8 mouse cellular contexts compared by ENCODE assay signal in genomic region chr9:69502504-69502903, GRCm38 (mm10). TPM values are rescaled to one million over a fixed set of nuclear protein-coding genes. Genes with fewer than 3 reads are reported as not detected.
A peak's percentile ranks its signal among the peaks of the same experiment; 100 is the strongest.
DNase-seq lines count a peak whose midpoint lies in the region; ATAC-seq and TF ChIP-seq lines count a peak whose summit lies in the region.

No protein-coding gene starts in this region.

- H3K9me3 ChIP-seq in kidney, embryonic 16.5 days (ENCODE audit: low read length), result no peaks in the 10 kb centered on the region

- 27% methylated on average over 6 of the region's 6 CpGs for WGBS in kidney, adult 2 months
- WGBS in kidney, embryonic 16.5 days, result 28% methylated on average over 6 of the region's 6 CpGs
- 34% methylated on average over 6 of the region's 6 CpGs for WGBS in liver, adult 2 months

- no peaks in the 10 kb centered on the region for H3K4me1 ChIP-seq in kidney, adult 2 months (ENCODE audit: control insufficient read depth, insufficient read depth, low read length)
- H3K4me1 ChIP-seq in kidney, embryonic 16.5 days (ENCODE audit: insufficient read depth, low read length), result no peaks in the 10 kb centered on the region
- H3K4me1 ChIP-seq in liver, adult 2 months (ENCODE audit: control insufficient read depth, insufficient read depth, low read length), result no peaks in the 10 kb centered on the region

- no peak overlapping the region for H3K9ac ChIP-seq in kidney, embryonic 16.5 days (replicated peaks; ENCODE audit: low read length)
- no peak overlapping the region for H3K9ac ChIP-seq in liver, adult 2 months (ENCODE audit: low read depth, low read length)

- H3K79me2 ChIP-seq in liver, adult 2 months (ENCODE audit: control insufficient read depth, insufficient read depth, low read length), result no peaks in the 10 kb centered on the region

- no peak overlapping the region for H3K27ac ChIP-seq in kidney, adult 2 months (ENCODE audit: insufficient read depth, low read depth, low read length)
- no peak overlapping the region for H3K27ac ChIP-seq in kidney, embryonic 16.5 days (ENCODE audit: low read length)
- no peak overlapping the region for H3K27ac ChIP-seq in liver, adult 2 months (replicated peaks; ENCODE audit: insufficient read depth, low read depth, low read length)

- no peak overlapping the region for H3K4me2 ChIP-seq in kidney, embryonic 16.5 days (replicated peaks; ENCODE audit: low read depth, low read length)

- H3K36me3 ChIP-seq in kidney, adult 2 months (ENCODE audit: control insufficient read depth, insufficient read depth, low read length), result no peaks in the 10 kb centered on the region
- H3K36me3 ChIP-seq in kidney, embryonic 16.5 days (ENCODE audit: insufficient read depth, low read length), result no peaks in the 10 kb centered on the region
- no peaks in the 10 kb centered on the region for H3K36me3 ChIP-seq in liver, adult 2 months (ENCODE audit: control insufficient read depth, insufficient read depth, low read length)

- H3K27me3 ChIP-seq in kidney, adult 2 months (replicated peaks; ENCODE audit: control insufficient read depth, insufficient read depth, low read length), result no peaks in the 10 kb centered on the region
- peaks cover 14% of the 10 kb centered on the region for H3K27me3 ChIP-seq in kidney, embryonic 16.5 days (ENCODE audit: insufficient read depth, low read length)
- peaks cover 2% of the 10 kb centered on the region; the same call in 1 of the 2 replicates for H3K27me3 ChIP-seq in liver, adult 2 months (ENCODE audit: control insufficient read depth, insufficient read depth, low read length)

- no peak for TF ChIP-seq POLR2A in kidney, adult 2 months (IDR thresholded peaks at IDR 0.05; ENCODE audit: low read depth, low read length)
- TF ChIP-seq POLR2A in liver, adult 2 months (IDR thresholded peaks at IDR 0.05; ENCODE audit: extremely low read depth, insufficient read depth, low read length), result no peak

- peak; percentile 57 for DNase-seq in kidney, adult 2 months
- DNase-seq in adrenal gland, adult 2 months, result peak; percentile 56
- peak; percentile 87 for DNase-seq in embryo, embryonic 10.5 days (ENCODE audit: low spot score)
- peak; percentile 76 for DNase-seq in induced T-regulatory cell, adult 2 months (ENCODE audit: low read depth)
- peak; percentile 30 for DNase-seq in liver, adult 2 months (ENCODE audit: extremely low read depth, low read depth, low spot score)
- DNase-seq in right cerebral cortex, adult 18-20 months, result peak; percentile 59
- peak; percentile 56 to 59 for DNase-seq in urinary bladder, postnatal 36 days (ENCODE audit: low spot score in 2 of 2)

- no peak for ATAC-seq in kidney, embryonic 16.5 days (ENCODE audit: low FRiP score, low TSS enrichment)

- TF ChIP-seq CTCF in kidney, adult 2 months (conservative IDR thresholded peaks at IDR 0.05; ENCODE audit: insufficient read depth, insufficient read length, low read depth, low read length), result peak; percentile 76
- TF ChIP-seq CTCF in liver, adult 2 months (IDR thresholded peaks at IDR 0.05; ENCODE audit: low read depth, low read length), result peak; percentile 75

- H3K4me3 ChIP-seq in kidney, adult 2 months (ENCODE audit: insufficient read depth, low read depth, low read length), result no peak overlapping the region
- no peak overlapping the region for H3K4me3 ChIP-seq in kidney, embryonic 16.5 days (ENCODE audit: low read length)
- no peak overlapping the region for H3K4me3 ChIP-seq in liver, adult 2 months (ENCODE audit: insufficient read depth, low read depth, low read length)

RNA-seq across cellular contexts. Expression of gene Anxa2, which starts 49.1 kb away (rescaled TPM):
- polyA plus RNA-seq in kidney, adult 2 months (2012; rRNA removed), result 122 and 131 TPM in 2 replicates
- polyA plus RNA-seq in kidney, embryonic 16.5 days (2015; fragmentation: Nextera tagmentation; extraction: Ambion mirVana), result 669 and 753 TPM in 2 replicates
- 100 to 1,000 TPM; 349 to 528 TPM for total RNA-seq in adrenal gland, adult 2 months (2021)
- polyA plus RNA-seq in adrenal gland, adult 2 months (2012; rRNA removed), result 194 and 230 TPM in 2 replicates
- 14.0 and 16.1 TPM in 2 replicates for total RNA-seq in liver, adult 2 months (2014; rRNA removed)
- 13.0 and 13.5 TPM in 2 replicates for polyA plus RNA-seq in liver, adult 2 months (2012; rRNA removed)

Comparison
In these comparisons a context has a peak if more than half of its experiments do, and no peak if none do; other contexts are left out.
1. DNase-seq: peak in every context shown above with its lines; median percentile 87 in embryo, embryonic 10.5 days; 76 in induced T-regulatory cell, adult 2 months; 59 in right cerebral cortex, adult 18-20 months; 58 in urinary bladder, postnatal 36 days; 57 in kidney, adult 2 months; 56 in adrenal gland, adult 2 months; 30 in liver, adult 2 months.